Mouse (Mus musculus) 416B (cell line): ENCODE results near the gene Casq1.

Experiments
- DNase-seq: peaks from one replicate; pipeline ENCODE4 v3.0.0; 2011; ENCODE audit warnings: low read depth

Casq1 gene

DNA sequence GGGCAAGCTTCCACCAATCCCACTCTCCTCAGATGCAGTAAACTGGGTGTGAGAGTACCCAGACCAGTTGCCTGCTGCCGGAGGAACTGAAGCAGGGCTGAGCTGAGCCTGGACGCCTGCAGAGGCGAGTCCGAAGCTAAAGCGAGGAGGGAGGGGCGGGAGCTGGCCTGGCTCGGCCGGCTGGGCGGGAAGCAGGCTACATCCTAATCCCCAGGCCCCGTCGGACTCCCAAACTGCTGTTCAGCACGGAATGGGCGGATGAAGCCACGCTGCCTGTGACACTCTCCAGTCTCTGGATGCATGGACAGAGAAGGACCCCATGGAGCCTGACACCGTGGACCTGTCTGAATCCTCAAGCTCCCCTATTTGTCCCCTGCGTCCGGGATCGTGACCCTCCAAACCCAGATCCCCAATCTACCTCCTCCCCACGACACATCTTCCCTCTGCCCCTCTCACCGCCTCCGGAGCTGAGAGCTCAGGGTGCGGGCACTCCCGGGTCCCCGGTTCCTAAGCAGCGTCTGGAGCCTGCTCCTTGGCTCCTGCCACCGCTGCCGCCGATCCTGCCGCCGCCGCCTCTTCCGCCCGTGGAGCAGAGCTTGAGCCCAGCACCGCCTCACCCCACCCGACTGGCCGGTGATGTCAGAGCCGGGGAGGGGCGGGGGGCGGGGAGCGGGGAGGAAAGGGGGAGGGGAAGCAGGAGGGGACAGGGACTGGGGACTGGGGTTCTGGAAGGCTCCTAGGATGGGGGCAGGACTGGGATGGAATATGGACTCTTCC, 13.3 kb downstream of the Casq1 start, which contains the start of gene Pea15a:
Pea15a (minus strand) TSS at position 664 of the 777 bp plus-strand sequence.
- peak; percentile 60 for DNase-seq

DNA sequence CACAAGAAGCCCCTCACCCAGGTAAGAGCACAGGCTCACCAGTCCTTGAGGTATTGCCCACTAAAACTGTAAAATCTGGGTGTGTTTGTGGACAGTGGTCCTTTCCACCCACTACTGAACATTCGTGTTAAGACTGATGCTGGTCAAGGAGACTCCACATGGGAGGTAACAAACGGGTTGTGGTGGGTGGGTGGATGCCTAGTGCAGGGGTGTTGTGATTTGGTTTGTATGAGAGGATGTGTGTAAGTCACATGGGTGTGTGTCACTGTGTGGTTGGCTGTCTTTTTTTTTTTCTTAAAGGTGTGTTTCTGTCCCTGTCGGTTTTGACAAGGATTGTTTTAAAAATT, 14.0 kb downstream of the Casq1 start:
- peak; percentile 42 for DNase-seq

DNA sequence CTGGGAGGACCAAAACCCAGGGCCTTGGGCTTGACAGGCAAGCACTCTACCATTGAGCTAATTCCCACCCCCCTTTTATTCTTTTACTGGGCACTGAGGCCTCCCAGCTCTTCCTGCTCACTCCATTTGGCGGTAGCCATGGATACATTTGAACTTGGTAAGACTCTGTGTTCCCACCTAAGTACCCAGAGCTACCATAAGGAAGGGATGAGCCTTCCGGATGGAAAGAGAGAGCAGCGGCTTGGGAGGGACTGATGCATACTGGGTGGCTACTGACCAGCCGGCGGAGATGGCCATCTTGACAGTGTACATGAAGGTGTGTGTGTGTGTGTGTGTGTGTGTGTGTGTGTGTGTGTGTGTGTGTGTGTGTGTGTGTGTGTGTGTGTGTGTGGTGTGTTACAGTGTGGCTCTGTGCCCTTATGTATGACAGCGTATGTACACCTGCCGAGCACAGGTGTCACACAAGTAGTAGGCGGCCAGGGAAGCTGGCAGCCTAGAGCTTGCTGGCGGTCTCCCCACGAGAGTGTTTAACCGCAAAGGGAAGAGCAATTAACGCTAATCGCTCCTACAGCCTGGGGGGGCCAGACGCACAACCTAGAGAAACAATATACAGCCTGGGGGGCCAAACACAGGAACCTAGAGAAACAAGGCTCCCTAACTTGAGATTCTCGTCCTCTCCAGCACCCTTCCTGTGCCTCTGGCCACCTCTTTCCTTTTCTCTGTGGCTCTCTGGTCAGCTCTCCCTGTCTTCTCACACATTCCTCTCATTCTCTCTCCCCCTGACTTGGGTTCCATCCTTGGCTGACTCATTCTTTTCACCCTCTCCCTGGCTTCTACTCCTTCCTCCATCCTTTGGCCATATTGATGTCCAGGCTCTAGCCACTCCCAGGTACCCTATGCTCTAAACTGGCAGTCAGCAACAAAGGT, 14.6 kb downstream of the Casq1 start:
- DNase-seq, result no peak

DNA sequence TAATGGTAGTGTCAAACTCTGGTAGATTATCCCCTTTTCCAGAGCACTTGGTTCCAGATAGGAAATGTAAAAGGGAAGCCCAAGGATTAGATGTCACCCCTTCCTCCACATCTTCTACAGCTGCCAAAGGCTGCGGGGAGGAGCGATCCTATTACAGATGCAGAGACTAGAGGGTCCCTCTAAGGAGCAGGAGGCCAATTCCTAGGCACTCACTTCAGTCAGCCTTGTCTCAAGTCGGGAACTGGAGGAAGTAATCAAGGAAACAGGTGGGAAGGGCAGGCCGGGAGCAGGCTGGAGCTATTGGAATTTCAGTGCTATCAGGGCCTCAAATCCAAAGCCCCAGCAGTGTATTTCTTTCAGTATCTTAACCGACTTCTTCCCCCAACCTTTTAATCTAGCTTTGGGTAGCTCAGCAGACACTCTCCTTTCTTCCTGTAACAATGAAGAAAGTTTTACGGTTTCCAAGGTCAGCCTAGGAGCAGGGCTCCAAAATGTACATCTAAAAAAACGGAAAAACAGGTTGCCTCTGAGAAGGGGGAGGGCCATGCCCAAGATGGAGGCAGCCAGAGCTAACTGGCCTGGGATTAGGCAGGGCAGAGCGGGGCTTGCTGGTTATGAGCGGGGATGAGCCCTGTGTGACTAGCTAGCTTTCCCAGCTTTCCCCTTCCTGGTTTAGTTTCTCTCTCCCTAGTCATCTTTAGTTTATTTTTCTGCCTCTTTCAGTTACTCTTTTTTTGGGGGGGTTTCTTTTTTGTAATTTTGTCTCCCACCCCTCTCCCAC, 15.4 kb downstream of the Casq1 start:
- DNase-seq, result no peak

DNA sequence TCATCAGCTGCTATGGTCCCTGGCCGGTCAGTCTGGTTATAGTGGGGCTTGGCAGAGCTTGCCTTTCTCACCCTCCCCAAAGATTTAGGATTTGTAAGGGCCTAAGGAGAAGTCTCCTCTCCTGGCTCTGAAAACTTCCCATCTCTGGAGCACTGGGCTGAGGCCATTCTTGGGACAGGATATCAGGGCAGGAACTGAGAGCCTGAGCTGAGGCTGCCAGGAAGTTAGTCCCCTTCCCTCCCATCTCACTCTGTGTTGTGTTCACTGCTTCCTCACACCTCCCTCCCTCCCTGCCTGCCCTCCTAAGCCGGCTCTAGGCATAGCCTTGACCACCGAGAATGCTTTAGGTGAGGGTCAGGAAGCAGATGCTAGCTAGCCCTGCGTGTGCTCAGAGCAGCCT, 16.1 kb downstream of the Casq1 start:
- DNase-seq, result peak; percentile 21

DNA sequence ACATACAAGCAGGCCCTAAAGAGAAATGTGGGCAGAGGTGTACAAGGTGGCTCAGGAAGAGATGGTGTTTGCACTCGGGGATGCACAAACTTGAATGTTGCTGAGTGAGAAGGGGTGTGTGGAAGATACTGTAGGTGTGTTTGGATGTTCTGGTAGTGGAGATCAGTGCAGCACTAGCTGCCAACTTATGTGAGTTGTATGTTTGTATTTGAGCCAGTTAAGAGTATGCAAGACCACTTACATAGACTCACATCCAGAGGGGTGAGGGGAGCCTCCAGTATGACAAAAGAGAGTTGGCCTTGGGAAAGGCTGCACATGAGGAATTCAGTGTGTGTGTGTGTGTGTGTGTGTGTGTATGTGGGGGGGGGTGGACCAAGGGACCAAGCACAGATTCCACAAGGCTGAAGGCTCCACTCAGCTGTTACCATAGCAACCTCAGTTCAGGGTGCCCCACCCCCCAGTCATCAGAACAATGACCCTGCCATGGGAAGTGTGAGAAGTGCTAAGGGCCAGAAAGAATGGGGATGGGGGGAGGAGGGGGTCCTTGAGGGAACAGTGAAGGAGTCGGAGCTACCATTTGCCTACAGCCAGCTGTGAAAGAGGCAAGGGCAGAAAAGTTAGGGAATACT, 16.7 kb downstream of the Casq1 start:
- DNase-seq, result no peak

DNA sequence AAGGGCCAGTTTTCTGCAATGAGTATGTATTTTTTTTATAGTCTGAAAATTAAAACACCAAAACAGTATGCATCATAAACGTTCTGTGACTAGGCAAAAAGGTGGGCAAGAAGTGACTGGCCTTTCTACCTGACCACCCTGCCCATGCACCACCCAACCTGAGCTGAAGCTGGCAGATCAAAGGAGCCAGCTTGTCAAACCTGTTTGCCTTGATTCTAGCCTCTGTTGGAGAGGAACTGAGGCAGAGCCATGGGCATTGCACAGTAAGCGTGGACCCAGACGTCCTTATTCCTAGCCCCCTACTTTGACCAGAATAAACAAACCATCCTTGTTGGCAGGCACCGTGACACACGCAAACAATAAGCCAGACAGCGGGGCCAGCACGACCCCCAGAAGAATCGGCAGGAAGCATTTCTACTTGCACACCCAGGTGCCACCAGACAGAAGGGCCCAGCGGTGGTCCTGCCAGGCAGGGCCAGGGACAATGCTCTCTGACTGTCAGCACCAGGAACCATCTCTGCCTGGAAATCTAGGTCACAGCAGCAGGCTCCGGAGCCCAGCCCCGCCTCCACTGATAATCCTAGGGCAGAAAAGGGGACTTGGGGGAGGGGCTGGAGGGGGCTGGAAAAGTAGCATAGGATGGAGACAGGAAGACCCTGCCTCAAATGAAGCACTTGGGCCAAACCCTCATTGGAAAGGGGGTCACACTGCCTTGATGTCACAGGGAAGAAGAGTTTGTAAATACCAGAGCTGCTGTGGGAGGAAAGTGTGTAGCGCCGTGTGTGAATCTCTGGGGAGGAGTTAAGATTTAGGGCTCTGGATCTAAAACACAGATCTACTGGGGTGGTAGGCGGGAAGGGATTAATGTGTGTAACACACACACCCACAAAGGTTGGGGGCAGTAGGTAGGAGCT, 17.4 kb downstream of the Casq1 start:
- no peak for DNase-seq

DNA sequence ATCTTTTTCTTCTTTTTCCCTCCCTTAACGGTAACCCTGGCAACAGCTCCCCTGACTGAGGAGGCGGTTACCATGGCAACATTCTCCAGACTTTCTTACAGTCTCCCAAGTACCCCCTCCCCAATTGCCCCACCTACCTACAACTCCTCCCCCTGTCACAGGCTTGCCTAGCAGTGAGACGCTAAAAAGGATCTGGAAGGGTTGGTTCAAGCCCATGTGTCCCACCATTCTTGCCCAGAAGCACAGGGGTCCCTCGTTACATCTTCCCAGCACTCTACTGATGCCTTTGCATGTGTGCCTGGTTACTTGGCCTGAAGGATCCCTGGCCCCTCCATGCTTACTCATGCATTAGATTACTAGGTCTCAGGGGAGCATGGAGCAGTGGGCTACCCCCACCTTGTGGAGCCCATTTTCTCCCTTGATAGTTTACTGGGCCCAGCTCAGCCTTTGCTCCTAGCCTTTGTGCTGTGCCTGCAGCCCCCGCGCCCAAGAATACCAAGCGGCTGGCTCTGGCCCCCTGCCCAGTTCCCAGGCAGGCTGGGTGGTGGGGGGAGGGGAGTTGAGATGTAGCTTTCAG, 18.7 kb downstream of the Casq1 start:
- no peak for DNase-seq

DNA sequence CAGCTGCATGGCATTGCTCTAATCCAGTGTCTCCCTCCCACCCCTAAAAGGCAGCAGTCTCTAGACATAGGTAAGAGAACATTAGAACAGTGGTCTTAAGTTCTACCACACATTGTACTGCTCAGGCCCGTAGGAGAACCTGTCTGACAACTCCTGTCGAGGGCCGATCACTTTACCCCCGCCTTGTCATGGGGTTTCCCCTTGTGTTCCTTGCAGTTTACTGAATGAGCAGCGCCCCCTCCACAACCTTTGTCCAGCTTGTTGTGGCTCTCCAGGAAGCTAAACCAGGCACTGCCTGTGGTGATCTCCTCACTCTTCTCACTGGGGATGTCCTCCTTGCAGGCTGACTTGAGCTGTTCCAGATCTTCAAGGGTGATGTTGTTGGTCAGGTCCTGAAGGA, 19.5 kb downstream of the Casq1 start:
- no peak for DNase-seq

DNA sequence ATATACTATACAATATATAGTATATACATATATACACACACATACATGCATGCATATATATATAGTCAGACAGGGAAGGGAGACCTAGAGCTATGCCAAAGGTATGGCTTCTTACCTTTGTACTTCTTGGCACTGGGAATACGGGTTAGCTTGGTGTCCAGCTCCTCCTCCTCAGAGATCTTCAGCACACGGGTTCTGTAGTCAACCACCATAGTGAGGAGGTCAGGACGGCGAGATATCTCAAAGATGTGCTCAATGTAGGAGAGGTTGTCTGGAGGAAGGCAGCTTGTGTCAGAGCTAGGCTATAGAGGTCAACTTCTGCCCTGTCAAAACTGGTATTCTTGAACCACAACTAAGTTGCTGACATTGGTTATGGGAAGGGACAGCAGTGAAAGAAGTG, 20.7 kb downstream of the Casq1 start:
- no peak for DNase-seq

DNA sequence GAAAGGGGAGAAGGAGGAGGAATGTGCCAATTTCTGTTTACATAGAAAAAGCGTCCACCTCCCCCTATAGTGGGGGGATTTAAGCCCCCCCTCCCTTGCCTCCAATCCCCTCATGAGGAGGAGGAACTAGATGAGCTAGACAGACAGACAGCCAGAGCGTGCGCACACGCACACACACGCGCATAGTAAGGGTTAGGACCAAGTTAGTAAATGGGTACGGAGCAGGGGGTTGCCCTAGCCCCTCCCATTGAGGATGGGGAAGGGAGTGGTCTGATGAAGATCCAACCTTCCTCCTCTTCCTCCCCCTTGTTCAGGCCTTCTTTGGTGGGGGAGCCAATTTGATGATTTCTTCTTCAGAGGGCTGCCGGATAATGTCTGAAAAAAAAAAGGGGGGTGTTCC, 21.4 kb downstream of the Casq1 start:
- no peak for DNase-seq

DNA sequence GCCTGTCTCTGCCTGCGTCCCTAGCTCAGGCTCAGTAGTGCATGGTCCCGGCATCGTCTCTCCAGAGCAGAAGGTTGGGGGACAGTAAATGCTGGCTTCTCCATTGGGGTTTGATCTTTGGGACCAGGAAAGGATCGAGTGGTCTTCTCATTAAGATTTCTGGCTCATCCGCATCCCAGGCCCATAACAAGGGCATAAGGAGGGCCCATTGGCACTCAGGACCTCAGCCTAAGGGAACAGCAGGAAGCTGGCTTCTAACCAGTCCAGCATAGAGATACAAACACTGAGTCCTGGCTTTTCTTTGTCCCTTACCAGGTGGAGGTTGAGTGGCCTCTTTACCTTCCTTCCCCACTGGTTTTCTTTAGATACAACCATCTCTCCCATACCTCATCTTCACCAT, 21.8 kb downstream of the Casq1 start:
- no peak for DNase-seq

DNA sequence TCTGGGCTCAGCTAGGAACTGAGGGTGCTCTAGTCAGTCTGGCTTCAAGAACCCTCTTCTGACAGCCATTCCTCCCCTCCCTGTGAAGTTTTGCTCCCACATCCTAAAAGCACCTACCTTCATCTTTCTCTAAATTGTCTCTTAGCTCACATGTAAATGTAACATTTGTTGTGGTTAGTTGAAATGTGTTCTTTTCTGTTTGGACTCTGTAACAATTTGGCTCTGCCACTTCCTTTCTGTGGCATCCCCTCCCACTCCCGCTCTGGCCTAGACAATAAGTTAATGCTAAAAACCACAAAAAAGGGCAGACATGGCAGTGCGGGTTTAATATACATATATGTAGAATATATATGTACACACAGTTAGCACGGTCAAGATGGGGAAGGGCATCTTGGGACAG, 22.5 kb downstream of the Casq1 start:
- no peak for DNase-seq

DNA sequence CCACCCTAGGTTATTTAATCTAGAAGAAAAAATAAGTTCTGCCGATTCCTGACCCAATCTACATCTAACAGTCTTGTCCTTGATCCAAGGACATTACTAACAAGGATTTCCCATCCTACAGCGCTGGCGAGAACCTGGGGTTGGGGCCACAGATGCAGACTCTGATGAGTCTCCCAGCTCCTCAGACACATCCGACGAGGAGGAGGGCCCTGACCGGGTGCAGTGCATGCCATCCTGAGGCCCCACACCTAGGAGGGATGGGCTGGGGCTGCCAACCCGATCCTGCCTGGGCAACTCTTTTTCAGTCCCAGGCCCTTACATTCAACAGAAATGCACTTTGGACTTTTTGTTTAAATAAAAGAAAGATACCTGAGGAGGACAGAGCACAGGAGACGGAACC, 25.2 kb downstream of the Casq1 start:
- no peak for DNase-seq

DNA sequence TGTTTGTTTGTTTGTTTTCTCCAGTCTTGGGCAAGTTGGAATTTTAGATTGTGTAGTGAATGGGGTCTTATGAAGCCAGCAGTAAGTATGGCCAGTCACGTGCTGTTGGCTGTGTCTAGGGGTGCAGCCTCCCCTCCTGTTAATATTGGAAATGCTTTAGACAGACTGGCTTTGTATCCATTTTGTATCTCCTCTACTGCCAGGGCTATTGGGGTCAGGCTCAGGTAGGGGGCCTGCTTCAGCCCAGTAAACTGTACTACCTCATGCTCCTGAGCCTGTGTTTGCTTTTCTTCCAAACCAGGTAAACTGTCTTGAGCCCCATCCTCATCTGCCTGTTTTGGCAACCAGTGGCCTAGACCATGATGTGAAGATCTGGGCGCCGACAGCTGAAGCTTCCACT, 27.5 kb downstream of the Casq1 start:
- DNase-seq, result no peak

DNA sequence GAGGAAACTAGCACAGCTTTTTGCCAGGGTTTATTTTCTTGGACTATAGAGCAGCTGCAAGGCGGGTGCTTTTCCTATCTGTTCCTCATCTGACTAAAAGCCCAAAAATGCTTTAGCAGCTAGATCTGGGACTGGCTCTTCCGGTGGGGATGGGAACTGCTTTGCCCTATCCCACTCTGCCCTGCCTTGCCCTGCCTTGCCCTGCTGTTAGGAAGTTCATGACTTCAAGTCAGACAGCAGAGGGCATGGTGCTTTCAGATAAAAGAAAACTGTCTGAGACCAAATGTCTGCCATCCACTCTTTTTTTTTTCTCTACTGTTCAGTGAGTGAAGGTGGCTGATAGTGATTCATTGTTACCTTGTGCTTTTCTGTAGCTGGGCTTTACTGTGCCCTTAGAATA, 28.1 kb downstream of the Casq1 start:
- DNase-seq, result no peak

DNA sequence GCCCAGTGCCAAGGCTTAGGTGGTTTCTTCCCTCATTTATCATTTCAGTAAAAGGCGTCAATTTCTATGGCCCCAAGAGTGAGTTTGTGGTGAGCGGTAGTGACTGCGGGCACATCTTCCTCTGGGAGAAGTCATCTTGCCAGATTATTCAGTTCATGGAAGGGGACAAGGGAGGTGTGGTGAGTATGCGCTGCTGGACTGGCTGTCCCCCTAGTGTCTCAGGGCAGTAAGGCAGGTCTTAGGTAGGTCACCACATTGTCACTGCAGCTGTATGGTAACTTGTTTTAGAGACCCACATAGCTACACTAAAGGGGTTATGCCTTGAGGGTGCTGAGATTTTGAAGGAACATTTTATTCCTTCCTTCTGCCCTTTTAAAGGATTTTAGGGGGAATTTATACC, 30.8 kb downstream of the Casq1 start:
- peak; percentile 41 for DNase-seq

DNA sequence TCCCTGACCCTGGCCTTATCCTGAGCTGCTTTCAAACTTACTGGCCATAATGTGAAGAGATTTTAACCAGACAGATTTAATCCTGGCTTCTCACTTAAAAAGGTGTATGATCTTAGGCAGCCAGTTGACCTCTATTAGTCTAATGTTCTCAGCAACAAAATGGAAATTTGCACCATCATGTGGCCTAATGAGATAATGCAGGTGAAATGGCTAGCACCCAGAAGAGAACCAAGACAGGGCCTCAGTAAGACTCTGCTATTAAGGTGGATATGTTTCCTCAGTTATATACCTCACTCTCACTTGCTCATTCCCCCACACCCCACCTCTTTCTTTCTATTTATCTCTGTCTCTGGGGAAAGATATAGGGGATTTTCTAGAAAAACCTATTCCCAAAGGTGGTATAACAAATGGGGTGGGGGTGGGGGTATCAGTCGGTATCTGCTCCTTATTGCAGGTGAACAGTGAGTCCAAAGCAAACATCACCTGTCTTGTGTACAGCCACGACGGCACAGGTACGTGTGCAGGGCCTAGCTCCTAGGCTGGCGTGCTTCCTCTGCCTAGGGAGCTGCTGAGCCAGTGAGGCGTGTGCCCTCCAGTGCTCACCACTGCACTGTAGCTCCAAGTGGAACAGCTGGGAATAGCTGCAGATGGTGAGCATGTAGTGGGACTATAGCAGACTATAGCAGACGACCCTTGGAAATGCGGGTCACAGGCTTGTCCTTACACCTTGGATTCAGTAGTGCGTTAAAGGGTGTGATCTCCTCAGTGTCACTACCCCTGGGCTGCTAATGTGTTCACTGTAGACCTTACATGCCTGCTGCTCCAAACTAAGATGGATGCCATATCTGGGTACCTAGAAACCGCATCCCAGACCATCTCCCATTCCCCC, 33.0 kb downstream of the Casq1 start:
- DNase-seq, result peak; percentile 48

DNA sequence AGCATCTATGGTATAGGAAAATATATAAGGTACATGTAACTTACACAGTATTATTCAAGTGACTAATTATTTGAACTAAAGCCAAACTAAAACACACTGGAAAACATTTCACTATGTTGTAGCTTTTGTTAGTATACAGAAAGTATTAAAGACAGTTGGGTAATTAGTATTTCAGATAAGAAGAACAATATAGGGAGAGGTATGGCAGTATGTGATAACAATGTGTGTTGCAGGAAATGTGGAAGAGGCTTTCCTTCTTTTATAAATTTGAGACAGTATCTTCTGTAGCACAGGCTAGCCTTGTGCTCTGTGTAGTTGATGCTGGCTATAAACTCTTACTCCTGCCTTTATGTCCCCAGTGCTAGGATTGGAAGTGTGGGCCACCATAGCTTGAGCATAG, 35.8 kb downstream of the Casq1 start:
- DNase-seq, result no peak

DNA sequence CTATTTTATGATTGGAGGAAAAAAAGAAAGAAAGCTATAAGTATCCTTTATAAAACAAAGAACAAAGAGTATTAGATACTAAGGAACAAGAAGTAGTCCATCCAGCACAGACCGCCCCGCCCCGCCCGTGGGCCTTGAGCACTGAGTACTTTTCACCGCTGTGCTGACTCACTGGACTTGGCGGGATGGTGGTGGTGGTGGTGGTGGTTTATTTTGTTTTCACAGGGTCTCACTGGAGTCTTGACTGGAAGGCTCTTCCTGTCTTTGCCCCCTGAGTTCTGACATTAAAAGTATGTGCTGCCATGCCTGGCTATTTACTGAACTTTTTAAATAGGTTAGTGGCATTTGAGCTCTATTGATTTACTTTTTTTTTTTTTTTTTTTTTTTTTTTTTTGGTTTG, 36.6 kb downstream of the Casq1 start:
- peak; percentile 79 for DNase-seq
